Mouse (Mus musculus) midbrain, embryonic 12.5 days (tissue): ENCODE measurements at regions not wholly inside any gene's neighbourhood (a gene's known extent, or its start where the extent isn't known, plus 50 kb on each side); places are given as distances from the start of the nearest gene placed in this dataset.

Experiments
- ATAC-seq: fragments of 200-750 bp; cut with Nextera tagmentation; 2 replicates; pipeline ENCODE4 v1.8.0; 2017; ENCODE audit warnings: low read depth, moderate TSS enrichment, moderate library complexity; ENCODE audit not compliant: low FRiP score
- H3K27ac ChIP-seq: fragments of 300-500 bp; sonication (generic); replicated peaks from 2 replicates; pipeline ENCODE4 v1.5.1; 2016; ENCODE audit warnings: mild to moderate bottlenecking
- H3K27me3 ChIP-seq: fragments of 300-500 bp; sonication (generic); 2 replicates; pipeline ENCODE4 v1.6.1; 2016; ENCODE audit warnings: mild to moderate bottlenecking
- H3K36me3 ChIP-seq: fragments of 300-500 bp; sonication (generic); 2 replicates; pipeline ENCODE4 v1.6.1; 2016
- H3K4me1 ChIP-seq: fragments of 300-500 bp; sonication (generic); 2 replicates; pipeline ENCODE4 v1.6.1; 2016
- H3K4me2 ChIP-seq: fragments of 300-500 bp; sonication (generic); replicated peaks from 2 replicates; pipeline ENCODE4 v1.6.1; 2016; ENCODE audit warnings: mild to moderate bottlenecking, moderate library complexity
- H3K4me3 ChIP-seq: fragments of 300-500 bp; sonication (generic); 2 replicates; pipeline ENCODE4 v1.5.1; 2016; ENCODE audit warnings: mild to moderate bottlenecking
- H3K9ac ChIP-seq: fragments of 300-500 bp; sonication (generic); replicated peaks from 2 replicates; pipeline ENCODE4 v1.6.1; 2016; ENCODE audit warnings: mild to moderate bottlenecking, moderate library complexity
- H3K9me3 ChIP-seq: fragments of 300-500 bp; sonication (generic); 2 replicates; pipeline ENCODE4 v1.6.1; 2016; ENCODE audit warnings: mild to moderate bottlenecking
- WGBS: fragments of 180-500 bp; shearing (Covaris S2); methylation state at CpG from one replicate; pipeline ENCODE4 v1.1.7; 2016; 5-methylcytosine and 5-hydroxymethylcytosine counted together

DNA sequence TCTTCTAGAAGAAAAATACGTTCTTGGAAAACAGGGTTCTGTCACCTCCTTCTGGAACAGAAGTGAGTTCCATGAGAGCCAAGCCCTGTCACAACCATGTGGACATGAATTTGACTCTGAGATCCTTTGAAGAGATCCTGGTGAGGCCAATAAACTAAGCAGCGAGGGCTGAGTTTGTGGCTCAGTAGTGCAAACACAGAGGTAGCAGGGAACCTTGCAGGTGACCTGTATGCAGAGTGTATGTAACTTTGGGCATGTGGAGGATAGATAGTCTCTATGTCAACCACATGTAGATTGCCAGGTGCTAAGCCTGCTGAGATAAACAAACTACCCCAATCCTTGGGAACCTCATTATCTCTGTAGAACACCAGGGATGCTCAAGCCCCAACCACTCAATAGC, 232.4 kb upstream of the Irx1 start:
- ATAC-seq: no peak
- no peaks in the 10 kb centered on the region; the same call in 1 of the 2 replicates for H3K27me3 ChIP-seq
- H3K4me3 ChIP-seq: no peak overlapping the region
- no peak overlapping the region for H3K4me2 ChIP-seq
- no peak overlapping the region for H3K9ac ChIP-seq
- H3K36me3 ChIP-seq: no peaks in the 10 kb centered on the region
- H3K27ac ChIP-seq: no peak overlapping the region
- 87% methylated on average over 2 of the region's 2 CpGs for WGBS
- H3K9me3 ChIP-seq: peaks cover 6% of the 10 kb centered on the region; the same call in 1 of the 2 replicates
- peaks cover 5% of the 10 kb centered on the region; the same call in 1 of the 2 replicates for H3K4me1 ChIP-seq

GRCm38 (mm10) chr13:72198341-72199105, 235.0 kb upstream of the Irx1 start:
- 72% methylated on average over 22 of the region's 22 CpGs for WGBS
- Histone ChIP-seq H3K27ac (no peak overlapping the region), H3K4me1 (peaks cover 5% of the 10 kb centered on the region; the same call in 1 of the 2 replicates), H3K9me3 (no peaks in the 10 kb centered on the region), H3K36me3 (no peaks in the 10 kb centered on the region), H3K4me3 (no peak overlapping the region), H3K4me2 (no peak overlapping the region), H3K9ac (no peak overlapping the region), H3K27me3 (no peaks in the 10 kb centered on the region; the same call in 1 of the 2 replicates)
- ATAC-seq: no peak

GRCm38 (mm10) chr13:72209518-72209917, 246.0 kb upstream of the Irx1 start:
- whole genome bisulfite sequencing: 84% methylated on average over 5 of the region's 5 CpGs

DNA sequence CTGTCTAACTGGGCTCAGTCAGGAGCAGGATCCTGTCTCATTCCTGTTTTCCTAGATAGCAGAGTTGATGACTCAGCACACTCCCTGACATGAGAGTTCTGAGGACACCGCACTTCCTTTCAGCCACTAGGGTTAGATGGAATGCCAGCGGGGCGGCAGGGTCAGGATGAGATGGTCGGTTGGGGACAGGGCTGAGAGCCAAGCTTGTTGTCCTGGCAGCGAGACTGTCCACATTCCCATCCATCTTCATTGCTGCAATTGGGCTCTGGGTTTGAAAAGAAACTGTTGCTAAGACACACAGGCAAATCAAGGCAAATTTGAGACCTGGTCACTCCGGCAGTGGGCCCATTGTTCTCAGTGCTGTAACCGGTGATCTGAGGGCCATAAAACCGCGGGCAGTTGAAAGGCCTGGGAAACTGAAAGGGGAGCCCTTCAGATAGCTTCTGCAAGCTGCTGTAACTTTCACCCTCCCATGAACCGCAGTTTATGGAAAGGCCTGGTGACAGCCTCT, 246.5 kb upstream of the Irx1 start:
- H3K27me3 ChIP-seq: no peaks in the 10 kb centered on the region; the same call in 1 of the 2 replicates
- 24% methylated on average over 10 of the region's 10 CpGs for WGBS
- ATAC-seq: no peak

More at GRCm38 (mm10) chr13:72209518-72209917, 246.0 kb upstream of the Irx1 start:
- no peak overlapping the region for H3K9ac ChIP-seq
- ATAC-seq: no peak
- no peaks in the 10 kb centered on the region for H3K9me3 ChIP-seq
- H3K27ac ChIP-seq: no peak overlapping the region
- no peaks in the 10 kb centered on the region; the same call in 1 of the 2 replicates for H3K27me3 ChIP-seq
- no peak overlapping the region for H3K4me3 ChIP-seq
- H3K4me2 ChIP-seq: no peak overlapping the region
- no peaks in the 10 kb centered on the region for H3K36me3 ChIP-seq
- H3K4me1 ChIP-seq: 0 out of 2 replicates have a peak, but pooled peaks cover 5% of the 10 kb centered on the region

DNA sequence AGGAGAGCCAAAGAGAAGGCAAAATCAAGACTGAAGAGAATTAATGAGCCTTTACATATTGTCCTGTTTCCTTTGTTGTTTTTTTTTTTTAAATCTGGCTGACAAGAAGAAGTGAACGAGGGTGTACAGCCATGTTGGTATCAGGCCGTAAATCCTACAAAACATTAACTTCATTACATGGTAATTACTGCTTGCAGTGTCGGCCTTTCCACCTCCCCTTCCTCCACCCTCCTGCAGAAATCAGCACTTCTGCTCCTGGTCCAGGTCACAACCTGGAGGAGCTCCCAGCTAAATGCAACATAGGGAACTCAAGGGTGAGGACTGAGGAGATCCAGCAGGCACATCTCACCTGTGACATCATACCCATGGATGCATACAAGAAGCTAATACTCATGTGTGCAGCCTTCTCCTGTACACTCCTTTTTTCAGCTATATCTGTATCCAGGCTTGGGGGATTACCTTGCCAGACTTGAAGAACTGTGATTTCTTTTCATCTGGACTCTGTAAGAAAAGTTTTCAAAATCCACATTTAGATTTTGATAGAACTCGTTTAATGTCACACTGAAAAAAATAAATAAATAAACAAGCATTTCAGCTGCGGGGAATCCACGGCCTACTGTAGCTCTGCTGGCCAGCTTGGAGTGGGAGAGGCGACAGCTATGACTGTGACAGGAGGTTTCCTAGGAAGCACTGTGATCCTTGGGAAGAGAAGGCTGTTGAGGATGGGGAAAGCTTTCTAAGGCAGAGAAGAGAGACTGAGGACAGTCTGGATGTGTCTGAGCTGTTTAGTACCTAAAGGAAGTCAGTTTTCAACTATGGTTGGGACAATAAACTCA, 247.2 kb upstream of the Irx1 start:
- H3K4me3 ChIP-seq: no peak overlapping the region
- no peaks in the 10 kb centered on the region; the same call in 1 of the 2 replicates for H3K27me3 ChIP-seq
- H3K9ac ChIP-seq: no peak overlapping the region
- no peak for ATAC-seq
- 64% methylated on average over 7 of the region's 7 CpGs for WGBS
- no peak overlapping the region for H3K4me2 ChIP-seq
- H3K27ac ChIP-seq: no peak overlapping the region
- H3K9me3 ChIP-seq: no peaks in the 10 kb centered on the region
- H3K36me3 ChIP-seq: no peaks in the 10 kb centered on the region
- 0 out of 2 replicates have a peak, but pooled peaks cover 5% of the 10 kb centered on the region for H3K4me1 ChIP-seq

More for the DNA sequence above, 246.5 kb upstream of the Irx1 start:
- H3K4me3 ChIP-seq: no peak overlapping the region
- no peaks in the 10 kb centered on the region for H3K9me3 ChIP-seq
- no peak overlapping the region for H3K27ac ChIP-seq
- H3K4me1 ChIP-seq: 0 out of 2 replicates have a peak, but pooled peaks cover 5% of the 10 kb centered on the region
- H3K36me3 ChIP-seq: no peaks in the 10 kb centered on the region
- no peak overlapping the region for H3K4me2 ChIP-seq
- H3K9ac ChIP-seq: no peak overlapping the region

- WGBS: 85% methylated on average over 4 of the region's 4 CpGs
- Histone ChIP-seq H3K9me3 (no peaks in the 10 kb centered on the region), H3K9ac (no peak overlapping the region), H3K4me1 (0 out of 2 replicates have a peak, but pooled peaks cover 5% of the 10 kb centered on the region), H3K27ac (no peak overlapping the region), H3K27me3 (no peaks in the 10 kb centered on the region; the same call in 1 of the 2 replicates), H3K4me2 (no peak overlapping the region), H3K36me3 (no peaks in the 10 kb centered on the region), H3K4me3 (no peak overlapping the region)
- no peak for ATAC-seq
Observed at GRCm38 (mm10) chr13:72211716-72212115, 248.2 kb upstream of the Irx1 start.

GRCm38 (mm10) chr13:72212747-72213146, 249.2 kb upstream of the Irx1 start:
- Histone ChIP-seq H3K9ac (no peak overlapping the region), H3K4me3 (no peak overlapping the region), H3K36me3 (no peaks in the 10 kb centered on the region), H3K27ac (no peak overlapping the region), H3K4me2 (no peak overlapping the region), H3K9me3 (no peaks in the 10 kb centered on the region), H3K27me3 (no peaks in the 10 kb centered on the region; the same call in 1 of the 2 replicates), H3K4me1 (0 out of 2 replicates have a peak, but pooled peaks cover 5% of the 10 kb centered on the region)
- 90% methylated on average over 2 of the region's 2 CpGs for WGBS
- ATAC-seq: no peak

GRCm38 (mm10) chr13:72219329-72219728, 255.8 kb upstream of the Irx1 start:
- H3K27me3 ChIP-seq: no peaks in the 10 kb centered on the region
- 91% methylated on average over 2 of the region's 2 CpGs for WGBS
- H3K36me3 ChIP-seq: no peaks in the 10 kb centered on the region
- no peak overlapping the region for H3K4me3 ChIP-seq
- no peaks in the 10 kb centered on the region for H3K4me1 ChIP-seq
- no peak overlapping the region for H3K27ac ChIP-seq
- H3K9ac ChIP-seq: no peak overlapping the region
- no peak for ATAC-seq
- H3K9me3 ChIP-seq: no peaks in the 10 kb centered on the region
- H3K4me2 ChIP-seq: no peak overlapping the region

DNA sequence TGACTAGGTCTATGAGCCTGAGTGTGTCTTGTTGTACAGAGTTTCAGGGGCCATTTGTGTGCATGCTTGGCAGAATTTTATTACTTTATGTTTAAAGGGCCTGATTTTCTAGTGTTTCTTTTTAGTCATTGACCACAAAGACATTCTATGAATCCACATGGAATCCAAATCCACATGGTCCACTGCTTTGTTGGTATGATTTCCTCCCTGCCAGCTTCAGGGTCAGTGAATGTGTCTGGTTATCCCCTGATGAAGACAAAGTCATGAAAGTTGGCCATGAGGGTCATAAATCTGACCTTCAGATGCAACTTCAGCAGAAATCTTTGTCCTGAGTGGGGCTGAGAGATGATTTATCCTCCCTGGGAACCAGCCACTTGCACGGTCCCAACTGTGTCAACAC, 263.6 kb upstream of the Irx1 start:
- ATAC-seq: no peak
- 0 out of 2 replicates have a peak, but pooled peaks cover 8% of the 10 kb centered on the region for H3K4me1 ChIP-seq
- no peaks in the 10 kb centered on the region for H3K36me3 ChIP-seq
- 0 out of 2 replicates have a peak, but pooled peaks cover 4% of the 10 kb centered on the region for H3K27me3 ChIP-seq
- H3K4me2 ChIP-seq: no peak overlapping the region
- H3K9ac ChIP-seq: no peak overlapping the region
- no peaks in the 10 kb centered on the region for H3K9me3 ChIP-seq
- no peak overlapping the region for H3K4me3 ChIP-seq
- 87% methylated on average over 1 of the region's 1 CpGs for WGBS
- H3K27ac ChIP-seq: no peak overlapping the region

GRCm38 (mm10) chr13:72231032-72231591, 267.6 kb upstream of the Irx1 start:
- no peak overlapping the region for H3K4me3 ChIP-seq
- H3K36me3 ChIP-seq: no peaks in the 10 kb centered on the region
- no peaks in the 10 kb centered on the region for H3K9me3 ChIP-seq
- ATAC-seq: peak; percentile 58; the same call in 1 of the 2 replicates
- 0 out of 2 replicates have a peak, but pooled peaks cover 3% of the 10 kb centered on the region for H3K4me1 ChIP-seq
- 0 out of 2 replicates have a peak, but pooled peaks cover 4% of the 10 kb centered on the region for H3K27me3 ChIP-seq
- H3K27ac ChIP-seq: no peak overlapping the region
- H3K9ac ChIP-seq: no peak overlapping the region
- H3K4me2 ChIP-seq: no peak overlapping the region
- 45% methylated on average over 4 of the region's 4 CpGs for WGBS

DNA sequence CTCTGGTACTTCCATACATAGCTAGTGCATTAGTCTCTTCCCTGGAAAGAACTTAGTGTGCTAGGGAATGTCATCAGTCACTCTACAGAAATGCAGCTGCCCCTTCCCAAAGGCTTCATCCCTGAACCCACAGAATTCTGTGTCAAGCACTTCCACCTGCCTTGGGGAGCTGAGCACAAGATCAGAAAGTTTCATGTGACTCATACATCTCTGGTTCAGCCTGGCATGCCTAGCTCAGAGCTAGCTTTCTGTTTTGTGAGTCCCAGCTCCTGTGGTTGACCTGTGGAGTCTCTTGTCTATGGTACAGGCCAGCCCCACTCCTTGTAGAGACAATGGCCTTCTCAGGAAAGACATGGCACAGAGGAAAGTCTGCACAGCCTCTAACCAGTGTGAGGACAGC, 268.6 kb upstream of the Irx1 start:
- no peak for ATAC-seq
- Histone ChIP-seq H3K9me3 (no peaks in the 10 kb centered on the region), H3K4me2 (no peak overlapping the region), H3K36me3 (no peaks in the 10 kb centered on the region), H3K4me3 (no peak overlapping the region), H3K27ac (no peak overlapping the region), H3K9ac (no peak overlapping the region), H3K4me1 (0 out of 2 replicates have a peak, but pooled peaks cover 3% of the 10 kb centered on the region), H3K27me3 (0 out of 2 replicates have a peak, but pooled peaks cover 4% of the 10 kb centered on the region)
